Mouse (Mus musculus) lung, embryonic 14.5 days (tissue): ENCODE data around the gene Gpt2. TPM values are rescaled to one million over a fixed set of nuclear protein-coding genes. Genes with fewer than 3 reads are reported as not detected.

Source experiments
- ATAC-seq: fragments of 200-750 bp; cut with Nextera tagmentation; 2 replicates; pipeline ENCODE4 v1.8.0; 2017; ENCODE audit warnings: mild to moderate bottlenecking, moderate TSS enrichment, moderate library complexity; ENCODE audit not compliant: insufficient read depth
- DNase-seq: peaks from one replicate; pipeline ENCODE4 v3.0.0-alpha.2; 2015
- H3K27ac ChIP-seq: fragments of 300-500 bp; sonication (generic); 2 replicates; pipeline ENCODE4 v1.5.1; 2014; ENCODE audit warnings: low read depth, mild to moderate bottlenecking, moderate library complexity
- H3K27me3 ChIP-seq: fragments of 300-500 bp; sonication (generic); 2 replicates; pipeline ENCODE4 v1.6.1; 2014; ENCODE audit warnings: low read length, control low read depth; ENCODE audit not compliant: insufficient read depth
- H3K36me3 ChIP-seq: fragments of 300-500 bp; sonication (generic); 2 replicates; pipeline ENCODE4 v1.6.1; 2014; ENCODE audit warnings: control low read depth; ENCODE audit not compliant: insufficient read depth
- H3K4me1 ChIP-seq: fragments of 300-500 bp; sonication (generic); 2 replicates; pipeline ENCODE4 v1.6.1; 2014; ENCODE audit warnings: antibody characterized with exemption, control low read depth; ENCODE audit not compliant: insufficient read depth
- H3K4me2 ChIP-seq: fragments of 300-500 bp; sonication (generic); 2 replicates; pipeline ENCODE4 v1.6.1; 2014; ENCODE audit warnings: mild to moderate bottlenecking
- H3K4me3 ChIP-seq: fragments of 300-500 bp; sonication (generic); 2 replicates; pipeline ENCODE4 v1.5.1; 2014; ENCODE audit warnings: low read depth, low read length
- H3K9ac ChIP-seq: fragments of 300-500 bp; sonication (generic); 2 replicates; pipeline ENCODE4 v1.6.1; 2014
- H3K9me3 ChIP-seq: fragments of 300-500 bp; sonication (generic); 2 replicates; pipeline ENCODE4 v1.6.1; 2016; ENCODE audit warnings: low read depth, low read length, control low read depth
- CTCF ChIP-seq: IDR thresholded peaks from 2 replicates; pipeline ENCODE4 v1.5.1; 2016; ENCODE audit warnings: antibody characterized with exemption, low read depth
- WGBS: fragments of 180-500 bp; shearing (Covaris S2); extraction: QIAGEN DNeasy Blood & Tissue Kit; methylation state at CpG from one replicate; pipeline ENCODE4 v1.1.7; 2014; 5-methylcytosine and 5-hydroxymethylcytosine counted together
- polyA plus RNA-seq: library from polyadenylated mRNA; unstranded; fragments of >200 nt; fragmentation: Nextera tagmentation; extraction: Ambion mirVana; gene quantifications from 2 replicates; pipeline ENCODE4 v1.2.1, GENCODE M21; 2014

Gpt2 gene
- polyA plus RNA-seq: 22.4 and 24.5 TPM in 2 replicates

- Histone ChIP-seq H3K4me1 (peaks cover 7% of the 10 kb centered on the region), H3K9me3 (no peaks in the 10 kb centered on the region), H3K36me3 (no peaks in the 10 kb centered on the region), H3K27me3 (no peaks in the 10 kb centered on the region), H3K4me3 (peak within 1 kb of the TSS; percentile 81), H3K27ac (peak within 1 kb of the TSS; percentile 65), H3K9ac (peak within 1 kb of the TSS; percentile 78), H3K4me2 (peak within 1 kb of the TSS; percentile 95)
- peak; percentile 99 for ATAC-seq
- peak; percentile 15; the same call in 1 of the 2 replicates for TF ChIP-seq CTCF
- DNase-seq: peak; percentile 95
- WGBS: under 1% methylated on average over 41 of the region's 41 CpGs
These were observed at the start of gene Gpt2 for GRCm38 (mm10) chr8:85492125-85492875. TSS of gene Gpt2 (plus strand) at chr8:85492576.

- H3K27ac ChIP-seq: no peak overlapping the region
- H3K9me3 ChIP-seq: no peaks in the 10 kb centered on the region
- TF ChIP-seq CTCF: no peak
- H3K36me3 ChIP-seq: no peaks in the 10 kb centered on the region
- no peak for ATAC-seq
- H3K4me1 ChIP-seq: no peaks in the 10 kb centered on the region
- no peak for DNase-seq
- no peak overlapping the region for H3K4me3 ChIP-seq
- no peaks in the 10 kb centered on the region for H3K27me3 ChIP-seq
- H3K9ac ChIP-seq: no peak overlapping the region
- no peak overlapping the region for H3K4me2 ChIP-seq
These were observed 48.3 kb upstream of the Gpt2 start for GRCm38 (mm10) chr8:85444092-85444491.

GRCm38 (mm10) chr8:85445936-85446685 is 46.3 kb upstream of the Gpt2 start:
- DNase-seq (no peak), ATAC-seq (no peak)
- Histone ChIP-seq H3K4me1 (no peaks in the 10 kb centered on the region), H3K36me3 (no peaks in the 10 kb centered on the region), H3K9ac (no peak overlapping the region), H3K4me2 (no peak overlapping the region), H3K9me3 (no peaks in the 10 kb centered on the region), H3K4me3 (no peak overlapping the region), H3K27me3 (no peaks in the 10 kb centered on the region), H3K27ac (no peak overlapping the region)
- TF ChIP-seq CTCF: no peak
- WGBS: 76% methylated on average over 15 of the region's 15 CpGs

- ATAC-seq (no peak), DNase-seq (no peak)
- WGBS: 68% methylated on average over 3 of the region's 3 CpGs
- no peaks in the 10 kb centered on the region for H3K36me3 ChIP-seq
- H3K4me2 ChIP-seq: no peak overlapping the region
- no peaks in the 10 kb centered on the region for H3K27me3 ChIP-seq
- no peaks in the 10 kb centered on the region for H3K4me1 ChIP-seq
- no peak overlapping the region for H3K4me3 ChIP-seq
- no peaks in the 10 kb centered on the region for H3K9me3 ChIP-seq
- no peak overlapping the region for H3K27ac ChIP-seq
- no peak overlapping the region for H3K9ac ChIP-seq
- TF ChIP-seq CTCF: no peak
These were observed 42.0 kb upstream of the Gpt2 start for GRCm38 (mm10) chr8:85450335-85450734.

- no peaks in the 10 kb centered on the region for H3K27me3 ChIP-seq
- no peak overlapping the region for H3K4me3 ChIP-seq
- H3K9me3 ChIP-seq: no peaks in the 10 kb centered on the region
- no peaks in the 10 kb centered on the region for H3K4me1 ChIP-seq
- no peak overlapping the region for H3K27ac ChIP-seq
- peak; percentile 57 for DNase-seq
- ATAC-seq: 0 out of 2 replicates have a peak, but pooled peaks have one; percentile 43
- H3K9ac ChIP-seq: no peak overlapping the region; the same call in 1 of the 2 replicates
- peak overlapping the region; percentile 50 for H3K4me2 ChIP-seq
- 15% methylated on average over 14 of the region's 14 CpGs for WGBS
- TF ChIP-seq CTCF: no peak
- no peaks in the 10 kb centered on the region for H3K36me3 ChIP-seq
These were observed 40.0 kb upstream of the Gpt2 start for GRCm38 (mm10) chr8:85452328-85452727.

- Histone ChIP-seq H3K9ac (no peak overlapping the region), H3K36me3 (no peaks in the 10 kb centered on the region), H3K27me3 (no peaks in the 10 kb centered on the region), H3K27ac (no peak overlapping the region), H3K4me3 (no peak overlapping the region), H3K4me1 (no peaks in the 10 kb centered on the region), H3K9me3 (no peaks in the 10 kb centered on the region), H3K4me2 (no peak overlapping the region)
- DNase-seq (no peak), ATAC-seq (no peak)
- 87% methylated on average over 2 of the region's 2 CpGs for WGBS
- no peak for TF ChIP-seq CTCF
These were observed 39.1 kb upstream of the Gpt2 start for GRCm38 (mm10) chr8:85453256-85453655.

GRCm38 (mm10) chr8:85454750-85455149 is 37.6 kb upstream of the Gpt2 start:
- no peaks in the 10 kb centered on the region for H3K4me1 ChIP-seq
- no peaks in the 10 kb centered on the region for H3K9me3 ChIP-seq
- H3K27me3 ChIP-seq: no peaks in the 10 kb centered on the region
- ATAC-seq: no peak
- no peak overlapping the region for H3K4me2 ChIP-seq
- no peak for TF ChIP-seq CTCF
- no peaks in the 10 kb centered on the region for H3K36me3 ChIP-seq
- 54% methylated on average over 8 of the region's 8 CpGs for WGBS
- H3K4me3 ChIP-seq: no peak overlapping the region
- DNase-seq: no peak
- H3K27ac ChIP-seq: no peak overlapping the region
- no peak overlapping the region for H3K9ac ChIP-seq
